8 mouse cellular contexts compared by ENCODE assay signal in genomic region chr10:78352666-78353030, GRCm38 (mm10). TPM values are rescaled to one million over a fixed set of nuclear protein-coding genes. Genes with fewer than 3 reads are reported as not detected.
DNase-seq lines count a peak whose midpoint lies in the region; ATAC-seq and TF ChIP-seq lines count a peak whose summit lies in the region.

No protein-coding gene starts in this region.

- no peak for TF ChIP-seq POLR2A in spleen, adult 2 months (IDR thresholded peaks at IDR 0.05; ENCODE audit: low read depth, low read length)

- H3K27ac ChIP-seq in spleen, adult 2 months (ENCODE audit: insufficient read depth, low read length): no peak overlapping the region
- H3K27ac ChIP-seq in liver, embryonic 11.5 days (ENCODE audit: low read depth, low read length): peak overlapping the region; percentile 21; the same call in 1 of the 2 replicates
- H3K27ac ChIP-seq in stomach, postnatal 0 days (replicated peaks): peak overlapping the region; percentile 87

- no peaks in the 10 kb centered on the region for H3K9me3 ChIP-seq in liver, embryonic 11.5 days (ENCODE audit: control insufficient read depth, low read length)
- no peaks in the 10 kb centered on the region for H3K9me3 ChIP-seq in stomach, postnatal 0 days (ENCODE audit: control insufficient read depth, low read length)

- no peaks in the 10 kb centered on the region for H3K36me3 ChIP-seq in spleen, adult 2 months (ENCODE audit: control insufficient read depth, insufficient read depth, low read length)
- no peaks in the 10 kb centered on the region for H3K36me3 ChIP-seq in liver, embryonic 11.5 days (ENCODE audit: control insufficient read depth, insufficient read depth, low read length)
- no peaks in the 10 kb centered on the region; the same call in 1 of the 2 replicates for H3K36me3 ChIP-seq in stomach, postnatal 0 days (ENCODE audit: control insufficient read depth, insufficient read depth, low read length)

- peak overlapping the region; percentile 82 for H3K9ac ChIP-seq in liver, embryonic 11.5 days (ENCODE audit: low read depth, low read length)
- peak overlapping the region; percentile 97 for H3K9ac ChIP-seq in stomach, postnatal 0 days (ENCODE audit: low read length)

- peak overlapping the region; percentile 68; the same call in 1 of the 2 replicates for H3K4me3 ChIP-seq in spleen, adult 2 months (ENCODE audit: extremely low read depth, insufficient read depth, insufficient read length)
- peak overlapping the region; percentile 89 for H3K4me3 ChIP-seq in liver, embryonic 11.5 days (ENCODE audit: low read depth, low read length)
- H3K4me3 ChIP-seq in stomach, postnatal 0 days (ENCODE audit: low read depth, low read length): peak overlapping the region; percentile 95

- DNase-seq in frontal cortex, adult 2 months (ENCODE audit: extremely low spot score in 1 of 2, low spot score in 1 of 2): no peak
- DNase-seq in spleen, adult 2 months (ENCODE audit: low read depth in 1 of 2, low spot score in 2 of 2): no peak
- DNase-seq in spleen, adult 18-20 months: no peak
- DNase-seq in liver, embryonic 11.5 days (ENCODE audit: low spot score): no peak
- no peak for DNase-seq in stomach, postnatal 0 days (ENCODE audit: low spot score)
- no peak for DNase-seq in adrenal gland, postnatal 14 days
- DNase-seq in spleen, postnatal 36 days (ENCODE audit: low spot score in 2 of 2): no peak

- peaks cover 7% of the 10 kb centered on the region; the same call in 1 of the 2 replicates for H3K4me1 ChIP-seq in spleen, adult 2 months (ENCODE audit: control insufficient read depth, insufficient read depth, insufficient read length)
- H3K4me1 ChIP-seq in liver, embryonic 11.5 days (replicated peaks; ENCODE audit: control insufficient read depth, insufficient read depth, low read length): peaks cover 16% of the 10 kb centered on the region
- H3K4me1 ChIP-seq in stomach, postnatal 0 days (replicated peaks; ENCODE audit: control insufficient read depth, insufficient read depth): 0 out of 2 replicates have a peak, but pooled peaks cover 2% of the 10 kb centered on the region

- TF ChIP-seq EP300 in stomach, postnatal 0 days (optimal IDR thresholded peaks at IDR 0.05): no peak

- H3K4me2 ChIP-seq in liver, embryonic 11.5 days: peak overlapping the region; percentile 93
- peak overlapping the region; percentile 93 for H3K4me2 ChIP-seq in stomach, postnatal 0 days (replicated peaks; ENCODE audit: low read depth)

- no peaks in the 10 kb centered on the region for H3K27me3 ChIP-seq in spleen, adult 2 months (ENCODE audit: control insufficient read depth, insufficient read depth, low read length)
- peaks cover 38% of the 10 kb centered on the region for H3K27me3 ChIP-seq in liver, embryonic 11.5 days (replicated peaks; ENCODE audit: control insufficient read depth, insufficient read depth, low read length)
- H3K27me3 ChIP-seq in stomach, postnatal 0 days (ENCODE audit: control insufficient read depth, insufficient read depth, low read length): no peaks in the 10 kb centered on the region

- 67% methylated on average over 8 of the region's 8 CpGs for WGBS in spleen, adult 2 months
- WGBS in liver, embryonic 11.5 days: 29% methylated on average over 8 of the region's 8 CpGs
- 25% methylated on average over 8 of the region's 8 CpGs for WGBS in stomach, postnatal 0 days

- ATAC-seq in frontal cortex, adult (ENCODE audit: low TSS enrichment): 0 out of 2 replicates have a peak, but pooled peaks have one; percentile 14
- 0 out of 2 replicates have a peak, but pooled peaks have one; percentile 1 for ATAC-seq in liver, embryonic 11.5 days (replicated peaks; ENCODE audit: low FRiP score)
- peak; percentile 9; the same call in 1 of the 2 replicates for ATAC-seq in stomach, postnatal 0 days (ENCODE audit: low FRiP score, low TSS enrichment)

- no peak for TF ChIP-seq CTCF in spleen, adult 2 months (IDR thresholded peaks at IDR 0.05; ENCODE audit: extremely low read depth, insufficient read depth, insufficient read length, insufficient replicate concordance)
- no peak for TF ChIP-seq CTCF in stomach, postnatal 0 days (IDR thresholded peaks at IDR 0.05; ENCODE audit: low read depth)

RNA-seq across cellular contexts. Expression of gene Agpat3, which starts 0.4 kb away (rescaled TPM):
- 218 and 220 TPM in 2 replicates for polyA plus RNA-seq in frontal cortex, adult 2 months (2012; rRNA removed)
- 177 and 205 TPM in 2 replicates for polyA plus RNA-seq in spleen, adult 2 months (2012; rRNA removed)
- polyA plus RNA-seq in liver, embryonic 11.5 days (2014; fragmentation: Nextera tagmentation; extraction: Ambion mirVana): 28.7 and 32.8 TPM in 2 replicates
- polyA plus RNA-seq in stomach, postnatal 0 days (2015; fragmentation: Nextera tagmentation; extraction: Ambion mirVana): 69.9 and 71.5 TPM in 2 replicates
- total RNA-seq in adrenal gland, postnatal 14 days (2021): 323 and 324 TPM in 2 replicates
